Mouse (Mus musculus) ES-Bruce4 (cell line): ENCODE results near the gene Mob4.

Source experiments
- CTCF ChIP-seq: IDR thresholded peaks from one replicate; pipeline ENCODE4 v1.8.1; 2011; ENCODE audit warnings: low read depth, low read length
- EP300 ChIP-seq: IDR thresholded peaks from 2 replicates; pipeline ENCODE4 v1.6.1; 2011; ENCODE audit warnings: low read depth, low read length; ENCODE audit not compliant: insufficient read depth

DNA sequence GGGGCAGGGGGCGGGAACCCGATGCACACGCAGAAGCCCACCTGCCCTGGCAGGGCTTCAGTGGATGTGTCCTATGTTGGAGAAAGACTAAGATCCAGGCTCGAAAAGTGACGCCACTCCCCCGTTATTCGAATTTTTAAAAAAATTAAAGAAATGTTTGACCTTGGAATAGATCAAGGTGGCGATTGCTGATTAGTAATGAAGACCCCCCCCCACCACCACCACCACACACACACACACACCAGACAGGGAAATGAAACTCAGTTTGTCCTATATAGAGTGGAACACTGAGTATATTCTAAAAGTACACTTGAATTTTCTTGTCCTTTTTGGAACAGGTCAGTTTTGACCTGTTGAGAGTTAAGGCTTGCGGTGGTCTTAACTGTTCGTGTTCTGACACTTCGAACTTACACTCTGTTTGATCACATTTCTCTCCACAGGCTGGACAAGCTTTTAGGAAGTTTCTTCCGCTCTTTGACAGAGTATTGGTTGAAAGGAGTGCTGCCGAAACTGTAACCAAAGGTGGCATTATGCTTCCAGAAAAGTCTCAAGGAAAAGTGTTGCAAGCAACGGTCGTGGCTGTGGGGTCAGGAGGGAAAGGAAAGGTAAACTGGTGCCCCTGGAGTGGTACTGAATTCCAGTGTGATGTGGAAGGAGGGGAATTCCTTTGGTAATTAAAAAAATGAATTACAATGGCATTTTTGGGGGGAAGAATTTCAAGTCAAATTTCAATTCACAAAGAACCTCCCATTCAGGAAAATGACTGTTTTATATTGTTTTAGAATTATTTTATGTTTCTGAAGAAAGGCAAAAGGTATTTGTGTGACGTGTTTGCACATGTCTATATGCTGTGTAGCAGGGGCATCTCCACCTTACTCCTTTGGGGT lies 42.2 kb upstream of the Mob4 start:
- TF ChIP-seq EP300 (no peak), CTCF (no peak)
